ENCODE assay signal across 10 mouse cellular contexts in the genomic region with DNA sequence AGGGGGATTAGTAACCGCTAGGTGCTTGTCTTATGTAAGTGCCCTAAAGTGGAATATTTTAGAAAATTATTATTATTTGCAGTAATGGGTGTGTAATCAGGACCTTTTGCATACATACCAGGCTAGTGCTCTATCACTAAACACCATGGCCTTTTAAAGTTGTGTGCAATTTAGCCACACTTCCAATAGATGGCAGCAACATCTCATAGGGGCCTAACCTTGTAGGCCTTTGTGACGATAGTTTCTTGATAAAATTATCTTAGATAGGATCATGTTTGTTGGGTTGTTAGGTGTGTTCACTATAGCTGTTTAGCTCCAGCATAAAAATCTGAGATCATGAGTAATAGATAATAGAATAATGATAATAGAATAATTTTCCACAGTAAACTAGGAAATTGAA. TPM values are rescaled to one million over a fixed set of nuclear protein-coding genes. Genes with fewer than 3 reads are reported as not detected.
DNase-seq lines count a peak whose midpoint lies in the region; ATAC-seq and TF ChIP-seq lines count a peak whose summit lies in the region.
"Had no signal": no experiment of that assay in that cellular context is flagged by ENCODE, and none has a peak within 500 bp of the region (broad histone marks: within the 10 kb centered on the region; RNA-seq: fewer than 3 reads in every experiment).

No protein-coding gene starts in this region.

- peak; percentile 39; the same call in 1 of the 2 replicates for TF ChIP-seq CTCF in liver, embryonic 14.5 days (IDR thresholded peaks at IDR 0.05; ENCODE audit: low read depth)

- no peaks in the 10 kb centered on the region for H3K27me3 ChIP-seq in liver, embryonic 14.5 days (ENCODE audit: control insufficient read depth, insufficient read depth, low read length)
- H3K27me3 ChIP-seq in liver, embryonic 12.5 days (replicated peaks): no peaks in the 10 kb centered on the region
- H3K27me3 ChIP-seq: limb, embryonic 15.5 days had no signal

- H3K4me3 ChIP-seq in liver, embryonic 14.5 days (ENCODE audit: insufficient read depth in 1 of 2, low read depth in 2 of 2, low read length in 2 of 2): no peak overlapping the region
- no peak overlapping the region for H3K4me3 ChIP-seq in liver, embryonic 12.5 days
- H3K4me3 ChIP-seq: limb, embryonic 15.5 days had no signal

- H3K9me3 ChIP-seq in liver, embryonic 14.5 days (ENCODE audit: control insufficient read depth, low read length): no peaks in the 10 kb centered on the region
- H3K9me3 ChIP-seq in liver, embryonic 12.5 days (replicated peaks): no peaks in the 10 kb centered on the region
- H3K9me3 ChIP-seq: limb, embryonic 15.5 days had no signal

- H3K4me1 ChIP-seq in liver, embryonic 14.5 days (replicated peaks; ENCODE audit: control insufficient read depth in 2 of 2, insufficient read depth in 2 of 2, low read length in 1 of 2): no peaks in the 10 kb centered on the region
- no peaks in the 10 kb centered on the region for H3K4me1 ChIP-seq in liver, embryonic 12.5 days
- H3K4me1 ChIP-seq: limb, embryonic 15.5 days had no signal

- TF ChIP-seq EP300 in liver, embryonic 14.5 days (IDR thresholded peaks at IDR 0.05; ENCODE audit: low read depth): no peak

- no peak overlapping the region for H3K4me2 ChIP-seq in liver, embryonic 14.5 days (ENCODE audit: low read depth)
- no peak overlapping the region for H3K4me2 ChIP-seq in liver, embryonic 12.5 days
- H3K4me2 ChIP-seq: limb, embryonic 15.5 days had no signal

- no peak overlapping the region for H3K9ac ChIP-seq in liver, embryonic 14.5 days (replicated peaks)
- H3K9ac ChIP-seq in liver, embryonic 12.5 days: no peak overlapping the region
- H3K9ac ChIP-seq: limb, embryonic 15.5 days had no signal

- H3K36me3 ChIP-seq in liver, embryonic 14.5 days (replicated peaks; ENCODE audit: control insufficient read depth, insufficient read depth, low read depth): no peaks in the 10 kb centered on the region
- H3K36me3 ChIP-seq in liver, embryonic 12.5 days: no peaks in the 10 kb centered on the region
- H3K36me3 ChIP-seq: limb, embryonic 15.5 days had no signal

- no peak for ATAC-seq in liver, embryonic 14.5 days (ENCODE audit: insufficient read depth)
- no peak for ATAC-seq in liver, embryonic 12.5 days
- no peak for ATAC-seq in erythroblast, adult 5-6 weeks (replicated peaks; ENCODE audit: low FRiP score, poor library complexity, severe bottlenecking)

- H3K27ac ChIP-seq in liver, embryonic 14.5 days: no peak overlapping the region
- H3K27ac ChIP-seq in liver, embryonic 12.5 days: no peak overlapping the region
- H3K27ac ChIP-seq: limb, embryonic 15.5 days had no signal

- peak; percentile 27 for DNase-seq in adrenal gland, postnatal 10 days
- no peak for DNase-seq in adrenal gland, adult 8-10 months
- no peak for DNase-seq in liver, embryonic 14.5 days (ENCODE audit: low read depth in 3 of 3, low spot score in 3 of 3)
- peak; percentile 65 for DNase-seq in embryo, embryonic 10 days (ENCODE audit: low spot score)
- peak; percentile 32 to 50 for DNase-seq in layer of hippocampus, postnatal 10 days (ENCODE audit: low spot score in 2 of 2)
- no peak for DNase-seq in urinary bladder, adult 2 months (ENCODE audit: low spot score)

- WGBS in liver, embryonic 14.5 days (ENCODE audit: insufficient replicate concordance): 34% methylated on average over 2 of the region's 2 CpGs
- 40% methylated on average over 2 of the region's 2 CpGs for WGBS in liver, embryonic 12.5 days (ENCODE audit: insufficient replicate concordance)

RNA-seq across cellular contexts. Expression of a gene that starts 11.3 kb away (rescaled TPM):
- not detected for total RNA-seq in adrenal gland, postnatal 10 days (2021)
- not detected for total RNA-seq in adrenal gland, adult 8-10 months (2022)
- not detected in 2 replicates for polyA plus RNA-seq in liver, embryonic 14.5 days (2012; rRNA removed)
- not detected in 2 replicates for polyA plus RNA-seq in liver, embryonic 14.5 days (2014; fragmentation: Nextera tagmentation; extraction: Ambion mirVana)
- polyA plus RNA-seq in liver, embryonic 12.5 days (2016; fragmentation: Nextera tagmentation; extraction: Ambion mirVana): not detected in 2 replicates
- total RNA-seq in layer of hippocampus, postnatal 10 days (2021): not detected
- polyA plus RNA-seq in urinary bladder, adult 2 months (2012; rRNA removed): not detected in 2 replicates
- not detected in 2 replicates for total RNA-seq in erythroblast, adult 5-6 weeks (2015; ENCODE audit: low replicate concordance)
- not detected in 2 replicates for total RNA-seq in erythroblast, adult 5-6 weeks (2017; ENCODE audit: low replicate concordance)
- polyA plus RNA-seq: limb, embryonic 15.5 days had no signal

RNA-seq across cellular contexts. Expression of a gene that starts 18.6 kb away (rescaled TPM):
- not detected for total RNA-seq in adrenal gland, postnatal 10 days (2021)
- not detected for total RNA-seq in adrenal gland, adult 8-10 months (2022)
- not detected in 2 replicates for polyA plus RNA-seq in liver, embryonic 14.5 days (2012; rRNA removed)
- not detected in 2 replicates for polyA plus RNA-seq in liver, embryonic 14.5 days (2014; fragmentation: Nextera tagmentation; extraction: Ambion mirVana)
- not detected in 2 replicates for polyA plus RNA-seq in liver, embryonic 12.5 days (2016; fragmentation: Nextera tagmentation; extraction: Ambion mirVana)
- total RNA-seq in layer of hippocampus, postnatal 10 days (2021): not detected
- not detected in 2 replicates for polyA plus RNA-seq in urinary bladder, adult 2 months (2012; rRNA removed)
- total RNA-seq in erythroblast, adult 5-6 weeks (2015; ENCODE audit: low replicate concordance): not detected in 2 replicates
- total RNA-seq in erythroblast, adult 5-6 weeks (2017; ENCODE audit: low replicate concordance): not detected in 2 replicates
- polyA plus RNA-seq: limb, embryonic 15.5 days; stomach, embryonic 16.5 days had no signal

RNA-seq across cellular contexts. Expression of a gene that starts 31.2 kb away (rescaled TPM):
- total RNA-seq in adrenal gland, postnatal 10 days (2021): not detected
- not detected for total RNA-seq in adrenal gland, adult 8-10 months (2022)
- polyA plus RNA-seq in liver, embryonic 14.5 days (2012; rRNA removed): not detected in 2 replicates
- polyA plus RNA-seq in liver, embryonic 14.5 days (2014; fragmentation: Nextera tagmentation; extraction: Ambion mirVana): not detected in 2 replicates
- not detected in 2 replicates for polyA plus RNA-seq in liver, embryonic 12.5 days (2016; fragmentation: Nextera tagmentation; extraction: Ambion mirVana)
- total RNA-seq in layer of hippocampus, postnatal 10 days (2021): not detected
- polyA plus RNA-seq in urinary bladder, adult 2 months (2012; rRNA removed): not detected in 2 replicates
- not detected in 2 replicates for total RNA-seq in erythroblast, adult 5-6 weeks (2015; ENCODE audit: low replicate concordance)
- not detected in 2 replicates for total RNA-seq in erythroblast, adult 5-6 weeks (2017; ENCODE audit: low replicate concordance)
- polyA plus RNA-seq: limb, embryonic 15.5 days; stomach, embryonic 16.5 days had no signal

RNA-seq across cellular contexts. Expression of a gene that starts 35.6 kb away (rescaled TPM):
- not detected for total RNA-seq in adrenal gland, postnatal 10 days (2021)
- not detected for total RNA-seq in adrenal gland, adult 8-10 months (2022)
- polyA plus RNA-seq in liver, embryonic 14.5 days (2012; rRNA removed): not detected in 2 replicates
- not detected in 2 replicates for polyA plus RNA-seq in liver, embryonic 14.5 days (2014; fragmentation: Nextera tagmentation; extraction: Ambion mirVana)
- not detected in 2 replicates for polyA plus RNA-seq in liver, embryonic 12.5 days (2016; fragmentation: Nextera tagmentation; extraction: Ambion mirVana)
- not detected for total RNA-seq in layer of hippocampus, postnatal 10 days (2021)
- not detected in 2 replicates for polyA plus RNA-seq in urinary bladder, adult 2 months (2012; rRNA removed)
- not detected in 2 replicates for total RNA-seq in erythroblast, adult 5-6 weeks (2015; ENCODE audit: low replicate concordance)
- not detected in 2 replicates for total RNA-seq in erythroblast, adult 5-6 weeks (2017; ENCODE audit: low replicate concordance)
- polyA plus RNA-seq: limb, embryonic 15.5 days; stomach, embryonic 16.5 days had no signal

RNA-seq across cellular contexts. Expression of a gene that starts 42.5 kb away (rescaled TPM):
- not detected for total RNA-seq in adrenal gland, postnatal 10 days (2021)
- not detected for total RNA-seq in adrenal gland, adult 8-10 months (2022)
- not detected in 2 replicates for polyA plus RNA-seq in liver, embryonic 14.5 days (2012; rRNA removed)
- polyA plus RNA-seq in liver, embryonic 14.5 days (2014; fragmentation: Nextera tagmentation; extraction: Ambion mirVana): not detected in 2 replicates
- not detected in 2 replicates for polyA plus RNA-seq in liver, embryonic 12.5 days (2016; fragmentation: Nextera tagmentation; extraction: Ambion mirVana)
- total RNA-seq in layer of hippocampus, postnatal 10 days (2021): not detected
- polyA plus RNA-seq in urinary bladder, adult 2 months (2012; rRNA removed): not detected in 2 replicates
- total RNA-seq in erythroblast, adult 5-6 weeks (2015; ENCODE audit: low replicate concordance): not detected in 2 replicates
- not detected in 2 replicates for total RNA-seq in erythroblast, adult 5-6 weeks (2017; ENCODE audit: low replicate concordance)
- polyA plus RNA-seq: limb, embryonic 15.5 days; stomach, embryonic 16.5 days had no signal

Comparison
In these comparisons a context has a peak if more than half of its experiments do, and no peak if none do; other contexts are left out.
1. DNase-seq: peak in adrenal gland, postnatal 10 days (single experiment), embryo, embryonic 10 days (single experiment) and layer of hippocampus, postnatal 10 days (2 of 2); none in adrenal gland, adult 8-10 months (single experiment), liver, embryonic 14.5 days (0 of 3) and urinary bladder, adult 2 months (single experiment).